In the genomic region with DNA sequence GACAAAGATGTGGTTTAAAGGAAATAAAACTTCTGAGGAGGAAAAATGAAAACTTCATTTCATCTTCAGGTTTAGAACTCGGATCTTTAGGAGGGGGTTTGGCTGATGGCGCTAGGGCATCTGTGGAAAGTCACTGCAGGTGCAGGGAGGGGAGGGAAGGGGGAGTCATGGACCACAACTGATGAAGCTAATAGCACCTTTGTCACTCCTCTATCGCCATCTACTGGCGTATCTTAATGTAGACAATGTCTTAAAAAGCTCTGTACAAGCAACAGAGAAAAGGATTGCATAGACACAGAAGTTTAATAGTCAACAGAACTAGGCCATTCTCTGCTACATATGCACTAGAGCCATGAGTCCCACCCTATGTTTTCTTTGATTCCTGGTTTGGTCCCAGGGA, we compare ENCODE assay signal across 9 mouse cellular contexts. TPM values are rescaled to one million over a fixed set of nuclear protein-coding genes. Genes with fewer than 3 reads are reported as not detected.
DNase-seq lines count a peak whose midpoint lies in the region; ATAC-seq and TF ChIP-seq lines count a peak whose summit lies in the region.
"Had no signal": no experiment of that assay in that cellular context is flagged by ENCODE, and none has a peak within 500 bp of the region (broad histone marks: within the 10 kb centered on the region; RNA-seq: fewer than 3 reads in every experiment).

No protein-coding gene starts in this region.

- no peak for ATAC-seq in limb, embryonic 14.5 days (ENCODE audit: low FRiP score, low read depth)
- ATAC-seq in embryonic facial prominence, embryonic 14.5 days (ENCODE audit: low read depth) = no peak
- ATAC-seq in neural tube, embryonic 14.5 days (ENCODE audit: low read depth) = peak; percentile 79

- H3K27me3 ChIP-seq in limb, embryonic 14.5 days (ENCODE audit: control insufficient read depth, insufficient read depth, low read length) = no peaks in the 10 kb centered on the region
- H3K27me3 ChIP-seq in limb, embryonic 10.5 days (ENCODE audit: low read depth, poor library complexity, severe bottlenecking) = no peaks in the 10 kb centered on the region
- no peaks in the 10 kb centered on the region for H3K27me3 ChIP-seq in embryonic facial prominence, embryonic 14.5 days (replicated peaks; ENCODE audit: control insufficient read depth, insufficient read depth, low read length)
- H3K27me3 ChIP-seq in neural tube, embryonic 14.5 days (ENCODE audit: control insufficient read depth, insufficient read depth, low read length) = no peaks in the 10 kb centered on the region
- H3K27me3 ChIP-seq: heart, embryonic 15.5 days had no signal

- no peak overlapping the region for H3K9ac ChIP-seq in limb, embryonic 14.5 days (ENCODE audit: low read depth, low read length, severe bottlenecking)
- no peak overlapping the region for H3K9ac ChIP-seq in embryonic facial prominence, embryonic 14.5 days (ENCODE audit: low read depth, low read length)
- no peak overlapping the region for H3K9ac ChIP-seq in neural tube, embryonic 14.5 days (replicated peaks; ENCODE audit: low read depth, low read length)
- H3K9ac ChIP-seq: heart, embryonic 15.5 days had no signal

- 31% methylated on average over 4 of the region's 4 CpGs for WGBS in limb, embryonic 14.5 days
- WGBS in limb, embryonic 10.5 days = 41% methylated on average over 4 of the region's 4 CpGs
- WGBS in embryonic facial prominence, embryonic 14.5 days = 31% methylated on average over 4 of the region's 4 CpGs
- WGBS in neural tube, embryonic 14.5 days = 30% methylated on average over 4 of the region's 4 CpGs

- H3K27ac ChIP-seq in limb, embryonic 14.5 days (replicated peaks; ENCODE audit: low read depth, low read length) = no peak overlapping the region
- no peak overlapping the region for H3K27ac ChIP-seq in limb, embryonic 10.5 days
- H3K27ac ChIP-seq in embryonic facial prominence, embryonic 14.5 days (replicated peaks; ENCODE audit: low read depth, low read length) = no peak overlapping the region
- H3K27ac ChIP-seq in neural tube, embryonic 14.5 days (ENCODE audit: low read depth, low read length) = no peak overlapping the region
- H3K27ac ChIP-seq: heart, embryonic 15.5 days; macrophage had no signal

- H3K4me1 ChIP-seq in limb, embryonic 14.5 days (ENCODE audit: control insufficient read depth, insufficient read depth, low read length) = no peaks in the 10 kb centered on the region
- no peaks in the 10 kb centered on the region for H3K4me1 ChIP-seq in limb, embryonic 10.5 days
- H3K4me1 ChIP-seq in embryonic facial prominence, embryonic 14.5 days (ENCODE audit: control insufficient read depth, insufficient read depth, low read length) = no peaks in the 10 kb centered on the region
- no peaks in the 10 kb centered on the region for H3K4me1 ChIP-seq in neural tube, embryonic 14.5 days (ENCODE audit: control insufficient read depth, insufficient read depth, low read length)
- H3K4me1 ChIP-seq: heart, embryonic 15.5 days had no signal

- no peak overlapping the region for H3K4me3 ChIP-seq in limb, embryonic 14.5 days (replicated peaks; ENCODE audit: low read length)
- no peak overlapping the region for H3K4me3 ChIP-seq in limb, embryonic 10.5 days
- no peak overlapping the region for H3K4me3 ChIP-seq in embryonic facial prominence, embryonic 14.5 days (ENCODE audit: low read depth, low read length)
- H3K4me3 ChIP-seq in neural tube, embryonic 14.5 days (ENCODE audit: low read depth, low read length) = no peak overlapping the region
- H3K4me3 ChIP-seq: heart, embryonic 15.5 days had no signal

- no peaks in the 10 kb centered on the region for H3K36me3 ChIP-seq in limb, embryonic 14.5 days (ENCODE audit: control insufficient read depth, insufficient read depth, low read length)
- H3K36me3 ChIP-seq in limb, embryonic 10.5 days = no peaks in the 10 kb centered on the region
- no peaks in the 10 kb centered on the region for H3K36me3 ChIP-seq in embryonic facial prominence, embryonic 14.5 days (ENCODE audit: control insufficient read depth, insufficient read depth, low read length)
- H3K36me3 ChIP-seq in neural tube, embryonic 14.5 days (ENCODE audit: control insufficient read depth, insufficient read depth, low read length) = no peaks in the 10 kb centered on the region
- H3K36me3 ChIP-seq: heart, embryonic 15.5 days had no signal

- TF ChIP-seq POLR2A in limb, embryonic 14.5 days (IDR thresholded peaks at IDR 0.05; ENCODE audit: borderline replicate concordance, extremely low read depth, insufficient read depth, insufficient read length) = no peak

- peak; percentile 70 for DNase-seq in limb, embryonic 14.5 days (ENCODE audit: low spot score)
- no peak for DNase-seq in limb, embryonic 10.5 days (ENCODE audit: low spot score)
- DNase-seq in ZHBTc4 (ENCODE audit: low read depth, low spot score) (peak; percentile 67), MN1 (ENCODE audit: low spot score) (no peak)
- peak; percentile 25 for DNase-seq in embryonic facial prominence, embryonic 14.5 days (ENCODE audit: low spot score)
- DNase-seq in right cerebral cortex, adult 2 months (ENCODE audit: low spot score in 2 of 2) = no peak

- no peak overlapping the region for H3K4me2 ChIP-seq in limb, embryonic 14.5 days (replicated peaks; ENCODE audit: low read depth, low read length, severe bottlenecking)
- no peak overlapping the region for H3K4me2 ChIP-seq in embryonic facial prominence, embryonic 14.5 days (ENCODE audit: low read depth, low read length)
- H3K4me2 ChIP-seq in neural tube, embryonic 14.5 days (ENCODE audit: low read depth, low read length) = no peak overlapping the region
- H3K4me2 ChIP-seq: heart, embryonic 15.5 days had no signal

- H3K9me3 ChIP-seq in limb, embryonic 14.5 days (ENCODE audit: control insufficient read depth, low read length) = no peaks in the 10 kb centered on the region
- H3K9me3 ChIP-seq in limb, embryonic 10.5 days (replicated peaks) = no peaks in the 10 kb centered on the region
- H3K9me3 ChIP-seq in embryonic facial prominence, embryonic 14.5 days (ENCODE audit: control insufficient read depth, low read length) = no peaks in the 10 kb centered on the region
- H3K9me3 ChIP-seq in neural tube, embryonic 14.5 days (ENCODE audit: control insufficient read depth, low read length) = no peaks in the 10 kb centered on the region
- H3K9me3 ChIP-seq: heart, embryonic 15.5 days had no signal

RNA-seq across cellular contexts. Expression of a gene that starts 22.4 kb away (rescaled TPM):
- not detected in 2 replicates for polyA plus RNA-seq in limb, embryonic 14.5 days (2012; rRNA removed)
- not detected in 2 replicates for polyA plus RNA-seq in limb, embryonic 14.5 days (2014; fragmentation: Nextera tagmentation; extraction: Ambion mirVana)
- not detected in 2 replicates for polyA plus RNA-seq in limb, embryonic 10.5 days (2016; fragmentation: Nextera tagmentation; extraction: Ambion mirVana)
- polyA plus RNA-seq in embryonic facial prominence, embryonic 14.5 days (2014; fragmentation: Nextera tagmentation; extraction: Ambion mirVana) = 3.3 and 6.1 TPM in 2 replicates
- polyA plus RNA-seq in neural tube, embryonic 14.5 days (2014; fragmentation: Nextera tagmentation; extraction: Ambion mirVana) = not detected in 2 replicates
- polyA plus RNA-seq: heart, embryonic 15.5 days; macrophage had no signal

RNA-seq across cellular contexts. Expression of a gene that starts 29.1 kb away (rescaled TPM):
- polyA plus RNA-seq in limb, embryonic 14.5 days (2012; rRNA removed) = not detected in 2 replicates
- not detected in 2 replicates for polyA plus RNA-seq in limb, embryonic 14.5 days (2014; fragmentation: Nextera tagmentation; extraction: Ambion mirVana)
- polyA plus RNA-seq in limb, embryonic 10.5 days (2016; fragmentation: Nextera tagmentation; extraction: Ambion mirVana) = not detected in 2 replicates
- polyA plus RNA-seq in embryonic facial prominence, embryonic 14.5 days (2014; fragmentation: Nextera tagmentation; extraction: Ambion mirVana) = 0.43 and 1.1 TPM in 2 replicates
- not detected in 2 replicates for polyA plus RNA-seq in neural tube, embryonic 14.5 days (2014; fragmentation: Nextera tagmentation; extraction: Ambion mirVana)
- polyA plus RNA-seq: heart, embryonic 15.5 days; macrophage had no signal

RNA-seq across cellular contexts. Expression of a gene that starts 33.6 kb away (rescaled TPM):
- 0.05 and 0.06 TPM in 2 replicates for polyA plus RNA-seq in limb, embryonic 14.5 days (2012; rRNA removed)
- not detected in 2 replicates for polyA plus RNA-seq in limb, embryonic 14.5 days (2014; fragmentation: Nextera tagmentation; extraction: Ambion mirVana)
- not detected in 2 replicates for polyA plus RNA-seq in limb, embryonic 10.5 days (2016; fragmentation: Nextera tagmentation; extraction: Ambion mirVana)
- not detected in 2 replicates for polyA plus RNA-seq in embryonic facial prominence, embryonic 14.5 days (2014; fragmentation: Nextera tagmentation; extraction: Ambion mirVana)
- not detected in 2 replicates for polyA plus RNA-seq in neural tube, embryonic 14.5 days (2014; fragmentation: Nextera tagmentation; extraction: Ambion mirVana)
- polyA plus RNA-seq: heart, embryonic 15.5 days; macrophage had no signal

RNA-seq across cellular contexts. Expression of a gene that starts 40.6 kb away (rescaled TPM):
- polyA plus RNA-seq in limb, embryonic 14.5 days (2012; rRNA removed) = 0.20 TPM in 1 of 2 replicates, not detected in the other
- polyA plus RNA-seq in limb, embryonic 14.5 days (2014; fragmentation: Nextera tagmentation; extraction: Ambion mirVana) = not detected in 2 replicates
- polyA plus RNA-seq in limb, embryonic 10.5 days (2016; fragmentation: Nextera tagmentation; extraction: Ambion mirVana) = not detected in 2 replicates
- polyA plus RNA-seq in embryonic facial prominence, embryonic 14.5 days (2014; fragmentation: Nextera tagmentation; extraction: Ambion mirVana) = 0.80 and 3.1 TPM in 2 replicates
- polyA plus RNA-seq in neural tube, embryonic 14.5 days (2014; fragmentation: Nextera tagmentation; extraction: Ambion mirVana) = not detected in 2 replicates
- polyA plus RNA-seq: heart, embryonic 15.5 days; macrophage had no signal

RNA-seq across cellular contexts. Expression of a gene that starts 52.6 kb away (rescaled TPM):
- not detected in 2 replicates for polyA plus RNA-seq in limb, embryonic 14.5 days (2012; rRNA removed)
- not detected in 2 replicates for polyA plus RNA-seq in limb, embryonic 14.5 days (2014; fragmentation: Nextera tagmentation; extraction: Ambion mirVana)
- not detected in 2 replicates for polyA plus RNA-seq in limb, embryonic 10.5 days (2016; fragmentation: Nextera tagmentation; extraction: Ambion mirVana)
- polyA plus RNA-seq in embryonic facial prominence, embryonic 14.5 days (2014; fragmentation: Nextera tagmentation; extraction: Ambion mirVana) = not detected in 2 replicates
- not detected in 2 replicates for polyA plus RNA-seq in neural tube, embryonic 14.5 days (2014; fragmentation: Nextera tagmentation; extraction: Ambion mirVana)
- polyA plus RNA-seq: heart, embryonic 15.5 days; macrophage had no signal

Comparison
In these comparisons a context has a peak if more than half of its experiments do, and no peak if none do; other contexts are left out.
1. DNase-seq: peak in limb, embryonic 14.5 days (single experiment), ZHBTc4 (single experiment) and embryonic facial prominence, embryonic 14.5 days (single experiment); none in limb, embryonic 10.5 days (single experiment), MN1 (single experiment) and right cerebral cortex, adult 2 months (0 of 2).